Mouse (Mus musculus): ENCODE results near the gene H2-Eb2.

DNA sequence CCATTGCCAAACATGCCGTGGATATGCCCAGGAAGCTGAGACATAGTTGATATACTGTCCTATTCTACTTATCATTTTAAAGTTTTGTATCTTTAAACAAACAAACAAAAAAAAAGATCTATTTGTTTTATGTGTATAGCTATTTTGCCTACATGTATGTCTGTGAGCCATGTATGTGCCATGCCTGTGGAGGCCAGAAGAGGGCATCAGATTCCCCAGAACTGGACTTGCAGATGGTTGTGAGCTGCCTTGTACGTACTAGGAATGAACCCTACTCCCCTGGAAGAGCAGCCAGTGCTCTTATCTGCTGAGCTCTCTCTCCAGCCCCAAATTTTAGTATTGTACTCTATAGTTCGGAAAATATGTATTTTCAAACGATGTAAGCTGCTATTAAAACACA, 63.0 kb downstream of the H2-Eb2 start:
- peak; percentile 38; the same call in 1 of the 2 replicates for TF ChIP-seq CTCF (IDR thresholded peaks at IDR 0.05; ENCODE audit: control insufficient read depth, insufficient read depth, insufficient replicate concordance, low read depth, low read length)
- TF ChIP-seq POLR2A (IDR thresholded peaks at IDR 0.05; ENCODE audit: control insufficient read depth, low read depth, low read length) = no peak

Data from testis, adult 2 months (tissue).